ENCODE assay signal across 8 mouse cellular contexts in genomic region chr7:25246079-25246758, GRCm38 (mm10). TPM values are rescaled to one million over a fixed set of nuclear protein-coding genes. Genes with fewer than 3 reads are reported as not detected.
DNase-seq lines count a peak whose midpoint lies in the region; ATAC-seq and TF ChIP-seq lines count a peak whose summit lies in the region.

No protein-coding gene starts in this region.

- H3K27me3 ChIP-seq in liver, adult 2 months (ENCODE audit: control insufficient read depth, insufficient read depth, low read length) = no peaks in the 10 kb centered on the region
- H3K27me3 ChIP-seq in lung, postnatal 0 days (replicated peaks; ENCODE audit: insufficient read depth, low read length) = no peaks in the 10 kb centered on the region

- H3K4me1 ChIP-seq in liver, adult 2 months (ENCODE audit: control insufficient read depth, insufficient read depth, low read length) = peaks cover 12% of the 10 kb centered on the region
- H3K4me1 ChIP-seq in lung, postnatal 0 days (ENCODE audit: insufficient read depth, low read depth, low read length) = peaks cover 26% of the 10 kb centered on the region

- H3K79me2 ChIP-seq in liver, adult 2 months (ENCODE audit: control insufficient read depth, insufficient read depth, low read length) = peaks cover 41% of the 10 kb centered on the region; the same call in 1 of the 2 replicates

- no peak overlapping the region for H3K9ac ChIP-seq in liver, adult 2 months (ENCODE audit: low read depth, low read length)
- peak overlapping the region; percentile 32; the same call in 1 of the 2 replicates for H3K9ac ChIP-seq in lung, postnatal 0 days (replicated peaks; ENCODE audit: low read depth)

- H3K9me3 ChIP-seq in lung, postnatal 0 days (ENCODE audit: low read length) = no peaks in the 10 kb centered on the region

- no peak for ATAC-seq in lung, postnatal 0 days
- no peak for ATAC-seq in erythroblast, adult 5-6 weeks (replicated peaks; ENCODE audit: low FRiP score, poor library complexity, severe bottlenecking)
- ATAC-seq in erythroid progenitor cell, adult 5-6 weeks (replicated peaks; ENCODE audit: low FRiP score, poor library complexity, severe bottlenecking) = no peak

- no peak for TF ChIP-seq CTCF in liver, adult 2 months (IDR thresholded peaks at IDR 0.05; ENCODE audit: low read depth, low read length)
- TF ChIP-seq CTCF in lung, postnatal 0 days (IDR thresholded peaks at IDR 0.05) = no peak

- peak overlapping the region; percentile 79 for H3K4me2 ChIP-seq in lung, postnatal 0 days (replicated peaks; ENCODE audit: low read depth, low read length)

- no peak for TF ChIP-seq EP300 in lung, postnatal 0 days (IDR thresholded peaks at IDR 0.05)

- 45% methylated on average over 20 of the region's 20 CpGs for WGBS in liver, adult 2 months
- WGBS in lung, postnatal 0 days = 33% methylated on average over 19 of the region's 20 CpGs

- no peak overlapping the region for H3K4me3 ChIP-seq in liver, adult 2 months (ENCODE audit: insufficient read depth, low read depth, low read length)
- H3K4me3 ChIP-seq in lung, postnatal 0 days (ENCODE audit: low read depth, low read length) = peak overlapping the region; percentile 93; the same call in 1 of the 2 replicates

- H3K36me3 ChIP-seq in liver, adult 2 months (ENCODE audit: control insufficient read depth, insufficient read depth, low read length) = peaks cover 4% of the 10 kb centered on the region; the same call in 1 of the 2 replicates
- peaks cover 4% of the 10 kb centered on the region for H3K36me3 ChIP-seq in lung, postnatal 0 days (ENCODE audit: insufficient read depth, low read length)

- intact Hi-C loops in heart, postnatal 14 days (cut with DNase I) = no loop called here

- DNase-seq in liver, adult 2 months (ENCODE audit: extremely low read depth, low read depth, low spot score) = no peak
- no peak for DNase-seq in liver
- peak; percentile 65 to 78 for DNase-seq in cerebellum, postnatal 4 days (ENCODE audit: low spot score in 2 of 2)
- peak; percentile 69 to 77 for DNase-seq in heart, postnatal 14 days
- peak; percentile 62 to 71 for DNase-seq in layer of hippocampus, adult 8-10 months (ENCODE audit: low spot score in 2 of 2)
- no peak for DNase-seq in lung, postnatal 0 days (ENCODE audit: low spot score)

- no peak for TF ChIP-seq POLR2A in liver, adult 2 months (IDR thresholded peaks at IDR 0.05; ENCODE audit: extremely low read depth, insufficient read depth, low read length)

- peak overlapping the region; percentile 25; the same call in 1 of the 2 replicates for H3K27ac ChIP-seq in liver, adult 2 months (replicated peaks; ENCODE audit: insufficient read depth, low read depth, low read length)
- H3K27ac ChIP-seq in lung, postnatal 0 days (ENCODE audit: low read length) = peak overlapping the region; percentile 99

RNA-seq across cellular contexts. Expression of gene Erf, which starts 4.3 kb away (rescaled TPM):
- 7.4 and 8.8 TPM in 2 replicates for total RNA-seq in liver, adult 2 months (2014; rRNA removed)
- polyA plus RNA-seq in liver, adult 2 months (2012; rRNA removed) = 23.3 and 27.0 TPM in 2 replicates
- 10 to 100 TPM; 32.8 to 33.2 TPM for total RNA-seq in heart, postnatal 14 days (2021)
- total RNA-seq in layer of hippocampus, adult 8-10 months (2022) = 10 to 100 TPM; 39.0 to 61.0 (median 49.4) TPM
- polyA plus RNA-seq in lung, postnatal 0 days (2015; fragmentation: Nextera tagmentation; extraction: Ambion mirVana) = 8.7 and 10.3 TPM in 2 replicates
- total RNA-seq in erythroblast, adult 5-6 weeks (2015; ENCODE audit: low replicate concordance) = 3.3 and 3.6 TPM in 2 replicates
- 2.4 and 2.6 TPM in 2 replicates for total RNA-seq in erythroblast, adult 5-6 weeks (2017; ENCODE audit: low replicate concordance)
- total RNA-seq in erythroid progenitor cell, adult 5-6 weeks (2015; ENCODE audit: low replicate concordance) = 0.72 and 3.4 TPM in 2 replicates
- 0.61 and 1.8 TPM in 2 replicates for total RNA-seq in erythroid progenitor cell, adult 5-6 weeks (2017; ENCODE audit: low replicate concordance)

RNA-seq across cellular contexts. Expression of gene Gsk3a, which starts 8.6 kb away (rescaled TPM):
- 9.1 and 11.4 TPM in 2 replicates for total RNA-seq in liver, adult 2 months (2014; rRNA removed)
- 69.3 and 74.5 TPM in 2 replicates for polyA plus RNA-seq in liver, adult 2 months (2012; rRNA removed)
- 10 to 100 TPM; 58.6 to 66.6 TPM for total RNA-seq in heart, postnatal 14 days (2021)
- 100 to 1,000 TPM; 198 to 216 (median 204) TPM for total RNA-seq in layer of hippocampus, adult 8-10 months (2022)
- 6.7 and 6.8 TPM in 2 replicates for polyA plus RNA-seq in lung, postnatal 0 days (2015; fragmentation: Nextera tagmentation; extraction: Ambion mirVana)
- 35.2 and 39.5 TPM in 2 replicates for total RNA-seq in erythroblast, adult 5-6 weeks (2015; ENCODE audit: low replicate concordance)
- 24.2 and 29.0 TPM in 2 replicates for total RNA-seq in erythroblast, adult 5-6 weeks (2017; ENCODE audit: low replicate concordance)
- 122 and 132 TPM in 2 replicates for total RNA-seq in erythroid progenitor cell, adult 5-6 weeks (2015; ENCODE audit: low replicate concordance)
- 53.0 and 74.3 TPM in 2 replicates for total RNA-seq in erythroid progenitor cell, adult 5-6 weeks (2017; ENCODE audit: low replicate concordance)

RNA-seq across cellular contexts. Expression of gene Cic, which starts 21.3 kb away (rescaled TPM):
- 5.3 and 8.3 TPM in 2 replicates for total RNA-seq in liver, adult 2 months (2014; rRNA removed)
- 18.3 and 23.3 TPM in 2 replicates for polyA plus RNA-seq in liver, adult 2 months (2012; rRNA removed)
- total RNA-seq in heart, postnatal 14 days (2021) = 10 to 100 TPM; 71.2 to 78.7 TPM
- total RNA-seq in layer of hippocampus, adult 8-10 months (2022) = 100 to 1,000 TPM; 196 to 252 (median 228) TPM
- polyA plus RNA-seq in lung, postnatal 0 days (2015; fragmentation: Nextera tagmentation; extraction: Ambion mirVana) = 26.5 and 31.9 TPM in 2 replicates
- 60.2 and 77.4 TPM in 2 replicates for total RNA-seq in erythroblast, adult 5-6 weeks (2015; ENCODE audit: low replicate concordance)
- 15.3 and 26.6 TPM in 2 replicates for total RNA-seq in erythroblast, adult 5-6 weeks (2017; ENCODE audit: low replicate concordance)
- total RNA-seq in erythroid progenitor cell, adult 5-6 weeks (2015; ENCODE audit: low replicate concordance) = 114 and 181 TPM in 2 replicates
- total RNA-seq in erythroid progenitor cell, adult 5-6 weeks (2017; ENCODE audit: low replicate concordance) = 70.5 and 90.7 TPM in 2 replicates

RNA-seq across cellular contexts. Expression of gene Zfp526, which starts 25.0 kb away (rescaled TPM):
- 2.2 and 2.6 TPM in 2 replicates for total RNA-seq in liver, adult 2 months (2014; rRNA removed)
- 3.4 and 4.7 TPM in 2 replicates for polyA plus RNA-seq in liver, adult 2 months (2012; rRNA removed)
- 1 to 10 TPM; 8.0 to 9.1 TPM for total RNA-seq in heart, postnatal 14 days (2021)
- 10 to 100 TPM; 11.2 to 12.5 (median 11.7) TPM for total RNA-seq in layer of hippocampus, adult 8-10 months (2022)
- polyA plus RNA-seq in lung, postnatal 0 days (2015; fragmentation: Nextera tagmentation; extraction: Ambion mirVana) = 1.6 and 2.2 TPM in 2 replicates
- 25.4 and 27.4 TPM in 2 replicates for total RNA-seq in erythroblast, adult 5-6 weeks (2015; ENCODE audit: low replicate concordance)
- 33.7 and 37.7 TPM in 2 replicates for total RNA-seq in erythroblast, adult 5-6 weeks (2017; ENCODE audit: low replicate concordance)
- total RNA-seq in erythroid progenitor cell, adult 5-6 weeks (2015; ENCODE audit: low replicate concordance) = 18.0 and 32.8 TPM in 2 replicates
- 27.6 and 29.6 TPM in 2 replicates for total RNA-seq in erythroid progenitor cell, adult 5-6 weeks (2017; ENCODE audit: low replicate concordance)

RNA-seq across cellular contexts. Expression of gene Dedd2, which starts 25.8 kb away (rescaled TPM):
- 20.2 and 24.6 TPM in 2 replicates for total RNA-seq in liver, adult 2 months (2014; rRNA removed)
- polyA plus RNA-seq in liver, adult 2 months (2012; rRNA removed) = 27.9 and 35.4 TPM in 2 replicates
- total RNA-seq in heart, postnatal 14 days (2021) = 10 to 100 TPM; 17.9 to 19.2 TPM
- 10 to 100 TPM; 22.0 to 28.9 (median 26.5) TPM for total RNA-seq in layer of hippocampus, adult 8-10 months (2022)
- 15.9 and 18.2 TPM in 2 replicates for polyA plus RNA-seq in lung, postnatal 0 days (2015; fragmentation: Nextera tagmentation; extraction: Ambion mirVana)
- 53.8 and 59.1 TPM in 2 replicates for total RNA-seq in erythroblast, adult 5-6 weeks (2015; ENCODE audit: low replicate concordance)
- total RNA-seq in erythroblast, adult 5-6 weeks (2017; ENCODE audit: low replicate concordance) = 164 and 194 TPM in 2 replicates
- 29.9 and 31.4 TPM in 2 replicates for total RNA-seq in erythroid progenitor cell, adult 5-6 weeks (2015; ENCODE audit: low replicate concordance)
- total RNA-seq in erythroid progenitor cell, adult 5-6 weeks (2017; ENCODE audit: low replicate concordance) = 87.7 and 89.0 TPM in 2 replicates

Comparison
In these comparisons a context has a peak if more than half of its experiments do, and no peak if none do; other contexts are left out.
1. DNase-seq: peak in cerebellum, postnatal 4 days (2 of 2), heart, postnatal 14 days (2 of 2) and layer of hippocampus, adult 8-10 months (2 of 2); none in liver, adult 2 months (single experiment), liver (single experiment) and lung, postnatal 0 days (single experiment).